Mouse (Mus musculus) mesoderm, embryonic 11.5 days (tissue): Measurements from ENCODE around the gene Lcn2.

Experiments used
- DNase-seq: peaks from one replicate; pipeline ENCODE4 v3.0.0-alpha.2; 2012; ENCODE audit warnings: low read depth, low spot score

Gene Lcn2

GRCm38 (mm10) chr2:32344056-32344455 is 44.0 kb downstream of the Lcn2 start:
- no peak for DNase-seq

DNA sequence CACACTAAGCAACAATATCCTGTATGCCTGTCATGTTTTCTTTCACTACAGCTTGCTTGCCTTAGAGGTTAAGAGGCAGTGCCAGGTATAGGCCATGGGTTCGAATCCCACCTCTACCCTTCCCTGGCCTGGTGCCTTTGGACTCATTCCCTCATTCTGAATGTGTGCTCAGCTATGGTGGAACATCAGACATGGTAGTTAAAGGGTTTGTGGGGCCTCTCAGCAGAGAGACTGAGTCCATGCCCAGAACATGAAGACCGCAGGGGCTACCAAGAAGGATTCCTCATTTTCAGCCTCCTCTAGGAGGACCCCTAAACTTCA is 44.7 kb downstream of the Lcn2 start:
- no peak for DNase-seq

- DNase-seq: no peak
Measured at GRCm38 (mm10) chr2:32342539-32343350, 45.3 kb downstream of the Lcn2 start.

DNA sequence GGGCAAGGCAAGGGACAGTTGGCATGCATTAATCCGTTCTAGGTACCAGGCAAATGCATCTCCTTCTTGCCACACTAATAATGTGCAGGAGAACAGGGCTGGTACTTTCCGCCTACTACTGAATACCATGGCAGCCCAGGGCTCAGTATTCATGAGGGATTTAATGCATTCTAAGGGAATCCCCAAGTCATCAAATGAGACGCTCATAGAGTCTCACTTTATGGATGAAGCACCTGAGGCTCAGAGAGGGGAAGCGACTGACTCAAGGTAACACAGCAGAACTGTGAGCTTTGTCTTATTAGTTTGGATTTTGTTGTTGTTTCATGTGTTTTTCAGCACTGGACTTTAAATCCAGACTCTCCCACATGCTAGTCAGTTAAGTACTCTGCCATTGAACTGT is 46.0 kb downstream of the Lcn2 start:
- no peak for DNase-seq

- DNase-seq: no peak
Measured at GRCm38 (mm10) chr2:32341634-32341939, 46.5 kb downstream of the Lcn2 start.

- DNase-seq: no peak
Measured at GRCm38 (mm10) chr2:32340836-32341633, 47.0 kb downstream of the Lcn2 start.

GRCm38 (mm10) chr2:32339912-32340642 is 48.0 kb downstream of the Lcn2 start:
- no peak for DNase-seq

DNA sequence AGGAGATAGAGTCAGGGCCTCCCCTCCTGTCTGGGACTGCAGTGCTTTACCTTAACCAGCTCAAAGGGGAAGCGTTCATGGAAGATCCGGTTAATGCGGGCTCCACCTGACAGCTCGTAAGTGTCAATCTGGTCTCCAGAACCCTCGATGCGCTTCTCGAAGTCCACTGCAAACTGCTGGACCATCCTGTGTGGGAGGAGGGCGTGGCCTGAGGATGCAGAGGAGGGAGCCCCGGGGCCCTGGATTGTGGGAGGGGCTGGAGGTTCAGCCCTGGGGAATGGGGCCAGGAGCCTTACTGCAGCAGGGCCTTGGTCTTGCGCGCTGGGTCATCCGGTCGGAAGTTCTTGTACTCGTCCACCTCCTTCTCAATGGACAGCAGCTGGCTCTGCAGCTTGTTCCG is 52.2 kb downstream of the Lcn2 start:
- no peak for DNase-seq
